Mouse (Mus musculus): ENCODE measurements around the gene Zranb3. TPM values are rescaled to one million over a fixed set of nuclear protein-coding genes. Genes with fewer than 3 reads are reported as not detected.
A peak's percentile ranks its signal among the peaks of the same experiment; 100 is the strongest.

Gene Zranb3
- polyA plus RNA-seq, 1 experiment: 1.3 TPM

DNA sequence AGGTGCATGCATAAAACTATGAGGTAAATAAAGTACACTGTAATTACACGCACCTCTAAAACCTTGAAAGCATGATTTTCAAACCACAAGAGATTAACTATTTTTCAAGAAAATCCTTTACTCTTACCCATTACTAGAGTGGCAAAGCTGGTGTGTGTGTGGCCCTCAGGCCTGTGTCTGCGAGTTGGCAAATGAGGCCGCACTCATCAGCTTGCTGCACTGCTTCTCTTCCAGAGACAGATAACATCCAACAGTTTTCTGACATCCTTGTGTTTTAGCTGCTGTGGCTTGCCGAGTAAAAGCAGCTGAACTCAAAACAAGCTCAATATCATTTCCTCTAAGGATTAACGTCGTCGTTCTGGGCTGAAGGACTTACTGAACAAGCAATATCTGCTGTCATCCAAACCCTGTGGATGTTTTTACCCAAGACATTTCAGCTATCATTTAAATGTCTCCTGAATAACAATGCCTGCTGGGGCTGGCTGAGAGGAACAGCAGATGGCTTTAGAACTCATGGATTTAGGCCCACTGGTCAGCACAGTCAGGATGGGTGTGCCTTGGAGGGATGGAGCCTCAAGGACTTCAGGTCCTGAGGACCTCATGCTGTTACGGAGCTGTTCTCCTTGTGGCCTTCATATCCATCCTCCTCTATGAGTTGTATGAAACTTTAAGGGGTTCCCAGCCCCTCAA lies 42.0 kb downstream of the Zranb3 start:
- H3K4me1 ChIP-seq (ENCODE audit: control insufficient read depth, insufficient read depth, low read length): no peaks in the 10 kb centered on the region
- no peak overlapping the region for H3K27ac ChIP-seq (ENCODE audit: insufficient read depth, low read depth, low read length)
- WGBS: 77% methylated on average over 8 of the region's 8 CpGs
- H3K27me3 ChIP-seq (replicated peaks; ENCODE audit: control insufficient read depth, insufficient read depth, low read length): no peaks in the 10 kb centered on the region
- H3K36me3 ChIP-seq (ENCODE audit: control insufficient read depth, insufficient read depth, low read length): no peaks in the 10 kb centered on the region
- no peak overlapping the region for H3K4me3 ChIP-seq (ENCODE audit: insufficient read depth, low read depth, low read length)
- no peak for DNase-seq
- no peak for TF ChIP-seq CTCF (conservative IDR thresholded peaks at IDR 0.05; ENCODE audit: insufficient read depth, insufficient read length, low read depth, low read length)
- TF ChIP-seq POLR2A (IDR thresholded peaks at IDR 0.05; ENCODE audit: low read depth, low read length): no peak

DNA sequence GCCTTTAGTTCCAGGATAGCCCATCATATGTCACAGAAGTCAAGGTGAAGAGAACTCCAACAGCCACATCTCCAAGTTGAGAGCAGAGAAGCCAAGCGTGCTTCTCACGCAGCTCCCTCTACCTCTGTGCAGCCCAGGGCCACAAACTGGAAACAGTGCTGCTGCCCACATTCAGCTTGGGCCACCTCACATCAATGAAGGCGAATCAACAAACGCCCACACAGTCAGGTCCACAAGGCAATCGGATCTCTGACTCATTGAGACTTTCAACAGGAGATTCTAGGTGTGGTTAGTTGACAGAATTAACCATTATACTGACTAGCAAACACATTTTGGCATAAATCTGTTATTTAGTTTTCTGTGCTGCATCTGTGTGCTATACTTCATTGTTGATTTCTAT lies 44.2 kb downstream of the Zranb3 start:
- 89% methylated on average over 5 of the region's 5 CpGs for WGBS
- no peak overlapping the region for H3K27ac ChIP-seq (ENCODE audit: insufficient read depth, low read depth, low read length)
- TF ChIP-seq CTCF (conservative IDR thresholded peaks at IDR 0.05; ENCODE audit: insufficient read depth, insufficient read length, low read depth, low read length) (no peak), POLR2A (IDR thresholded peaks at IDR 0.05; ENCODE audit: low read depth, low read length) (no peak)
- H3K4me3 ChIP-seq (ENCODE audit: insufficient read depth, low read depth, low read length): no peak overlapping the region
- DNase-seq: no peak
- H3K27me3 ChIP-seq (replicated peaks; ENCODE audit: control insufficient read depth, insufficient read depth, low read length): no peaks in the 10 kb centered on the region
- H3K36me3 ChIP-seq (ENCODE audit: control insufficient read depth, insufficient read depth, low read length): no peaks in the 10 kb centered on the region
- H3K4me1 ChIP-seq (ENCODE audit: control insufficient read depth, insufficient read depth, low read length): no peaks in the 10 kb centered on the region

DNA sequence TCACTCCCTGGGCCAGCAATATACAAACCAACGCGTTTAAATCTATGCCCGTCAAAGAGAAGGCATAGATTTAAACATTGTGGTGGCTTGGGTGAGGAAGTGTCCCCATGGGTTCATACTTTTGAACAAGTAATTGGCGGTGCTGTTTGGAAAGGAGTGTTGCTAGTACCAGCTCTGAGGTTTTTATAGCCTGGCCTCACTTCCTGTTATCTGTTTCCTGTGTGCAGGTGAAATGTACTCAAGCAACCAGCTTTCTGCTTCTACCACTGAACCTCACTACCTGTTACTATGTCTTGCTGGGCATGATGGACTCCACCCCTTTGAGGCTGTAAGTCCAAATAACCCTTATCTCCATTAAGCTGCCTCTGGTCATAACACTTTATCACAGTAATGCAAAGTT lies 45.6 kb downstream of the Zranb3 start:
- TF ChIP-seq CTCF (conservative IDR thresholded peaks at IDR 0.05; ENCODE audit: insufficient read depth, insufficient read length, low read depth, low read length) (no peak), POLR2A (IDR thresholded peaks at IDR 0.05; ENCODE audit: low read depth, low read length) (no peak)
- DNase-seq: no peak
- no peaks in the 10 kb centered on the region for H3K36me3 ChIP-seq (ENCODE audit: control insufficient read depth, insufficient read depth, low read length)
- H3K27ac ChIP-seq (ENCODE audit: insufficient read depth, low read depth, low read length): no peak overlapping the region
- no peaks in the 10 kb centered on the region for H3K4me1 ChIP-seq (ENCODE audit: control insufficient read depth, insufficient read depth, low read length)
- no peak overlapping the region for H3K4me3 ChIP-seq (ENCODE audit: insufficient read depth, low read depth, low read length)
- WGBS: 91% methylated on average over 4 of the region's 4 CpGs
- H3K27me3 ChIP-seq (replicated peaks; ENCODE audit: control insufficient read depth, insufficient read depth, low read length): no peaks in the 10 kb centered on the region

DNA sequence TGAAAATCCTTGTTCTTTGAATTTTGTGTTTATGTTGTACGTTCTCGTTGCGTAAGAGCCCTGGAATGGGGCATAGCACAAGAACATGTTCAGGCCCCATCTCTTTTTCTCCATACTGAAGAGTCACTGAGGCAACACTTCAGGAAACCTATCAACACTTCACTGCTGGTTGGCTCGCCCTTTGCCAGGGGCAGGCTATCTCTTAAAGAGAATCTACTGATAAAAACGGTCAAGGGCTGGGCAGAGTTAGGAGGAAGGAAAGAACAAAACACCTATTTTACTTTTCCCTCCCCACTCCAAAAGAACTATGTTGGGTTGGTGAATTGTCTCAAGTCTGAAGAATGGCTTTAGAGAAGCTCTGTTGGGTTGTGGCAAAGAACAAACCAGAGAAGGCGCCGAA lies 55.9 kb downstream of the Zranb3 start:
- WGBS: 96% methylated on average over 7 of the region's 7 CpGs
- Histone ChIP-seq H3K36me3 (ENCODE audit: control insufficient read depth, insufficient read depth, low read length) (no peaks in the 10 kb centered on the region), H3K27me3 (replicated peaks; ENCODE audit: control insufficient read depth, insufficient read depth, low read length) (no peaks in the 10 kb centered on the region), H3K4me1 (ENCODE audit: control insufficient read depth, insufficient read depth, low read length) (no peaks in the 10 kb centered on the region), H3K27ac (ENCODE audit: insufficient read depth, low read depth, low read length) (no peak overlapping the region), H3K4me3 (ENCODE audit: insufficient read depth, low read depth, low read length) (no peak overlapping the region)
- DNase-seq: no peak
- no peak for TF ChIP-seq CTCF (conservative IDR thresholded peaks at IDR 0.05; ENCODE audit: insufficient read depth, insufficient read length, low read depth, low read length)

DNA sequence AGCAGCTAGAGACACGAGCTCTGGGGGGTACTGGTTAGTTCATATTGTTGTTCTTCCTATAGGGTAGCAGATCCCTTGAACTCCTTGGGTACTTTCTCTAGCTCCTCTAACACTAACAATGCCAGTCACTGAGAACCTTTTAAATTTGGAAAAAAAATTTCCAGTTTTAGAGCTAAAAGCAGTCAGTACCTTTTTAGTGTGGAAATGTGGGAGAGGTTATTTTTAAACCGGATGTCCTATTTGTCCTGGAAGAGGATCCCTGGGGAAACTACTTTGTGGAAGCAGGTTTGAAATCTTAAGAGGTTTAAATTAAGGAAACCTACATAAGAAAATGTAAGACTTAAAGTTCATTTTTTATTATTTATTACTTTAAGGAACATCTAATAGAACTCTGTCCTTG lies 56.4 kb downstream of the Zranb3 start:
- H3K4me3 ChIP-seq (ENCODE audit: insufficient read depth, low read depth, low read length): no peak overlapping the region
- 91% methylated on average over 2 of the region's 2 CpGs for WGBS

DNA sequence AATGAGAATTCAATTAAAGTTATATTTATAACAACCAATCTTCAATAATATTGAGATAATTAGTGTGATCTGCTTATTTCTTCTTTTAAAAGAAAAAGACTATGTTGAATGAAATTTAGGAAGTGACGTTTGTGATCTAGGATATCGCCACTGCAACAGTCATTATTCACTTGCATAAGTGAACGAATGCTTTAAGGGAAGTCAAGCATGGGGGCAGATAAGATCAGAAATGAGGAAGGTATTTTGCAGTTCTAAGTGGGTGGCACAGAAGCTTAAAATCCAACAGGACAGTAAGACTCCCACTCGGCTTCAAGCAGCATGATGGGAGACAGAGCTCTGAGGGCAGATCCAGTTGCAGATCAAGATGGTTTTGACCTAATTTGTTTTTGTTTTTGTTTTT lies 58.7 kb downstream of the Zranb3 start:
- no peaks in the 10 kb centered on the region for H3K4me1 ChIP-seq (ENCODE audit: control insufficient read depth, insufficient read depth, low read length)
- no peaks in the 10 kb centered on the region for H3K27me3 ChIP-seq (replicated peaks; ENCODE audit: control insufficient read depth, insufficient read depth, low read length)
- DNase-seq: no peak
- H3K36me3 ChIP-seq (ENCODE audit: control insufficient read depth, insufficient read depth, low read length): no peaks in the 10 kb centered on the region
- TF ChIP-seq CTCF (conservative IDR thresholded peaks at IDR 0.05; ENCODE audit: insufficient read depth, insufficient read length, low read depth, low read length) (no peak), POLR2A (IDR thresholded peaks at IDR 0.05; ENCODE audit: low read depth, low read length) (no peak)
- H3K4me3 ChIP-seq (ENCODE audit: insufficient read depth, low read depth, low read length): no peak overlapping the region
- 90% methylated on average over 4 of the region's 4 CpGs for WGBS
- no peak overlapping the region for H3K27ac ChIP-seq (ENCODE audit: insufficient read depth, low read depth, low read length)

More for the DNA sequence above, 56.4 kb downstream of the Zranb3 start:
- Histone ChIP-seq H3K4me1 (ENCODE audit: control insufficient read depth, insufficient read depth, low read length) (no peaks in the 10 kb centered on the region), H3K27me3 (replicated peaks; ENCODE audit: control insufficient read depth, insufficient read depth, low read length) (no peaks in the 10 kb centered on the region), H3K36me3 (ENCODE audit: control insufficient read depth, insufficient read depth, low read length) (no peaks in the 10 kb centered on the region), H3K27ac (ENCODE audit: insufficient read depth, low read depth, low read length) (no peak overlapping the region)
- no peak for DNase-seq
- TF ChIP-seq CTCF (conservative IDR thresholded peaks at IDR 0.05; ENCODE audit: insufficient read depth, insufficient read length, low read depth, low read length) (no peak), POLR2A (IDR thresholded peaks at IDR 0.05; ENCODE audit: low read depth, low read length) (no peak)

DNA sequence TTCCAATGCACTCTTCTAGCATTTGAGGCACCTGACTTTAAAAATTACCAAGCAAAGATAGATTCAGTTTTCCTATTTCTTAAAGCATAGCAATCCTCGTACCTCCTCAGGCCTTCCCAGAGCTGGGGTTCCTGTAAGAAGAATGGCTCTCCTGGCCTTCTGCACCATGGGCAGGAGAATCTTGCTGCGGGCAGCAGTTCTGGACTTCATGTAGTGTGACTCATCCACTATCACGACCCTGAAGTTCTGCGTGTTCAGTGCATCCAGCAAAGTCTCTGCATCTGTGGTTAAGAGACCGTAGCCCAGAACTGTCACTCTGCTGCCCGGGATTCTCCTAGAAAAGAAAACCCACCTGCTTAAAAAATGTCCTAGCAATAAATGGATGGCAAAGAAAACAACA lies 66.6 kb downstream of the Zranb3 start:
- no peaks in the 10 kb centered on the region for H3K36me3 ChIP-seq (ENCODE audit: control insufficient read depth, insufficient read depth, low read length)
- peak; percentile 10 for DNase-seq
- 63% methylated on average over 6 of the region's 6 CpGs for WGBS
- H3K4me1 ChIP-seq (ENCODE audit: control insufficient read depth, insufficient read depth, low read length): no peaks in the 10 kb centered on the region
- no peak overlapping the region for H3K27ac ChIP-seq (ENCODE audit: insufficient read depth, low read depth, low read length)
- TF ChIP-seq CTCF (conservative IDR thresholded peaks at IDR 0.05; ENCODE audit: insufficient read depth, insufficient read length, low read depth, low read length) (no peak), POLR2A (IDR thresholded peaks at IDR 0.05; ENCODE audit: low read depth, low read length) (no peak)
- H3K4me3 ChIP-seq (ENCODE audit: insufficient read depth, low read depth, low read length): no peak overlapping the region
- H3K27me3 ChIP-seq (replicated peaks; ENCODE audit: control insufficient read depth, insufficient read depth, low read length): no peaks in the 10 kb centered on the region
